Mouse (Mus musculus) ES-Bruce4 (cell line): Measurements from ENCODE around the gene Scml4.

Experiments used
- CTCF ChIP-seq: IDR thresholded peaks from one replicate; pipeline ENCODE4 v1.8.1; 2011; ENCODE audit warnings: low read depth, low read length
- POLR2A ChIP-seq: IDR thresholded peaks from one replicate; pipeline ENCODE4 v1.8.1; 2011; ENCODE audit warnings: low read length; ENCODE audit not compliant: insufficient read depth

- TF ChIP-seq CTCF (no peak), POLR2A (no peak)
Measured at GRCm38 (mm10) chr10:42868416-42868815, 8.2 kb downstream of the Scml4 start.
